Mouse (Mus musculus): Measurements from ENCODE around the gene Atp8b3.

The Atp8b3 gene

DNA sequence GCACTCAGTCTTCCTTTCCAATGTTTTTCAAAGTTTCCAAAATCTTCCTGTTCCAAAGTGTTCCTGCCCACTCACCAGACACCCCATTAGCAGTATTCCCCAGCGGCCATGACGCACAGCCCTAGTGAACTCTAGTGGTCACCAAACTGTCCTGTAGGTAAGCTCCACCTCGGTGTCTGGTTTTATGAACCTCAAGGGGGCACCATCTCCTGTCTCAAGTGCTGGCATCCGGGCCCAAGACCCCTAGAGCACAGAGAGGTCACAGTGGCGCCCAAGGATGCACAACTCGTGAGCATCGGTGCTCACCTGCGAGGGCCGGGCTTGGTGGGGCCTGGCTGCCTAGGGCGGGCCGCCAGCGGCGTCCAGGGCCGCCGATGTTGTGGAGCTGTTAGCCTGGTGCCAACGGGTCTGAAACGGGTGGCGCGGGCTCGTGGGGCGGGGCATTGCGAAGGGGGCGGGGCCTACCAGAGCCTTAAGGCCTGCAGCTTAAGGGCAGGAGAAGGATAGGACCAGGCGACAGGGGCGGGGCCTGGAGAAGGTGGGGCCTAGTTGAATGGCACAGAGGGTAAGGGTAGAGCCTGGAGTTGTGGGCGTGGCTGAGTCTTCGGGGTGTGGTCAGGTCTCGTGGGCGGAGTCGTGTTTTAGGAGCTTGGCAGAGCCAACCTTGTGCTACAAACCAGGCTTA is at the start of gene Atp8b3:
Gene Atp8b3, minus strand, starts transcription at position 415 of the 685 bp plus-strand sequence.
- peak; percentile 100 for DNase-seq (ENCODE audit: low read depth)

DNA sequence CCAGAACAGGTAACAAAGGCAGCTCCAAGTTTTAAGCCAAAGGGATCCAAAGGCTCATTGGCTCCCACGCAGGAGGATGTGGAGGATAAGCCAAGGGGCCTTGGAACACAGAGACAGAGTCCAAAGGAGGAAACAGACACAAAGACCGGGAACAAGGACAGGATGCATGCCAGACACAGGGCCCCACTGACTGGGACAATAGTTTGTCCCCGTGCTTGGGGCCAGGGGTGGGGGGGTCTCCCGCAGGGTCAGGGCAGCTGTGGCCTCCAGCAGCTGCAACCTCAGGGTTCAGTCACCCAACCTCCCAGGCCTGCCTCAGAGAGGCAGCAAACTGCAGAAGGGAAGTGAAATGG is 48.4 kb upstream of the Atp8b3 start:
- no peak for DNase-seq (ENCODE audit: low read depth)

DNA sequence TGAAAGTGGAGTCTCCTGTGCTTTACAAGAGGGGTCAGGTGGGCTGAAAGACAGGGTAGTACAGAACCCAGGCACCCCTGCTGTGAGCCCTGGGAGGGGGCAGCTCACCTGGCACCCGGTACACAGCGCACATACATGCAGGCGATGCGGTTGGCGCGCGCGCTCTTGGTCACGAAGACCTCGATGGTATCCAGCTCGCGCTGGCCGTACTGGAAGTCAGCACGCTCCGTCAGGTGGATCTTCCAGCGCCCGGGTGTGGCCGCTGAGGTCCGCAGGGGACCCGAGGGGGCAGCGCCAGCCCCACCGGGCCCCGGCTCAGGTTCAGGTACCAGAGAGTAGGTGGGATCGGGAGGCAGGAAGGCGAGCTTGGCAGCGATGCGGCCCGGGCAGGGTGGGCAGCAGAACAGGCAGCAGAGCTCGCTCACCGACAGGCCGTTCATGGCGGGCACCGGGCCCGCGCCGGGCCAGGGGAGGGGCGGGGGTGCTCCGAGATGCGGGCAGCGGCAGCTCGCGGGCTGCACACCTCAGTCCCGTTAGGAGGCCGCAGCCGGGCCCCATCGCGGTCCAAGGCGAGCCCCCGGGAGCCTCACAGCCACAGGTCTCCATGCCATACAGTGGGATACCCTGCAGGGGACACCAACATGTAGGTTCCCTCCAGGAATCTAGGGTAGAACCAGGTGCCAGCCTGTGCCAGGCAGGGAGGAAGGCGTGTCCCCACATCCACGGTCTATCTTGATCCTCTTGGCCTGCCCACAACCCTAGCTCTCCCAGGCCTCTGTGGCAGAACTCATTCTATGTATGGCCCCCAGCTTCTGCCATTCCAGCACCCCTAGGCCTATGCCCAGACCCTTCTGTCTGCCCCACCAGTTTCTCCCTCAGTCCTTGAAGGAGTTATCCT is 47.7 kb upstream of the Atp8b3 start:
- DNase-seq (ENCODE audit: low read depth): no peak

GRCm38 (mm10) chr10:80585581-80585980 is 46.7 kb upstream of the Atp8b3 start:
- no peak for DNase-seq (ENCODE audit: low read depth)

DNA sequence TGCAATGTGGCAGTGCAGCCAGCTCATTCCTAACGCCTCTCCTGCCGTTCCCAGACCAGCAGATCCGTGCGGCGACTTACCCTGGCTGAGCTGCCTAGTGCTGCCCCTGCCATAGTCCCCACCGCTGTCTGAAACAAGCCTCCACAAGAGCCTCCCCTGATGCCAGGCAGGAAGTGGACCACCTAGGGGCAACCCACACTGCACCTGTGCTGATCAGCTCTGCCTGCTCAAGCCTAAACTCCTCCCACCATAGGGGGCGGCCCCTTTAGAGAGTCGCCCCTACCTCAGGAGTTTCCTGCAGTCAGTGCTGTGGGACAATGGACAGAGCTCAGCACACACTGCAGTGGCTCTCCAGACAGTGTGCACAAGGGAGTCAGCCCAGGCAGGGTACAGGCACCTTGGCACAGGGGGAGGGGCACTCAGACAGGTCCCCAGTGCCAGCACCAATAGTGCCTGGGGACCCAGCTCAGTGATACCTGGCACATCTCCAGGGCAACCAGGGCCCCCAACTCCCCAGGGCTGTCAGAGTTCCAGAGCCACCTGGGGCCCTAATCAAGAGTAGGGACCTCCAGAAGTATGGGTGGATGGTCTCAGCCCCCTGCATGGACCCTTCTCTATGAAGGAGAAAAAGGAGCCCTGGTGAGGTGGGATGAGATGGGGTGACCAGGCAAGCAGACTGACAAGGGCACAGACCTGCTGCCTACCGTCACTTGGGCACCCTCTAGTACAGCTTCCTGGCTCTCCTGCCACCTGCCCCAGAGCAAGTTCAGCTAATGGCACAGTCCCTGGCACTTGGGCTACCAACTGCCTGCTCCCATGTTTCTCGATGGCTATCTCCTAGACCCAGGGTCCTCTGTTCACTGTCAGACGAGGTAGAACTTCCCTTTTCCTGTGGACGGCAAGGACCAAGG is 46.0 kb upstream of the Atp8b3 start:
- no peak for DNase-seq (ENCODE audit: low read depth)

DNA sequence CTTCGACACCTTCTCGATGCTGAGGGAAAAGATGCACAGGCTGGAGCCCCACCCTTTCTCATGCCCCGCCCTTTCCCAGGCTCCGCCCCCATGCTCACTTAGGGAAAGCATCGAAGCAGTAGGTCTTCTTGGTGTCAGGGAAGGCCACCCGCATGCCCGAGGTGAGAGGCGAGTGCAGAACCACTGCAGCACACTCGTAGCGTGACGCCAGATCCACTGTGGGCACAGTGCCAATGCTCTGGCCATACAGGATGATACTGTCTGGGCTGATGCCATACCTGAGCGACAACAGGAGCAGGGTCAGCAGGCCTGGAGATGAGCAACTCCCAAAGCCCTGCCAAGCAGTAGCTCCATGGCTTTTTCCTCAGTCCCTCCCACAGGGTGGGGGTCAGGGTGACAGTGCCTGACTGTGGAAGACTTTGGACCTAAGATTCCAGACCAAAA is 45.1 kb upstream of the Atp8b3 start:
- no peak for DNase-seq (ENCODE audit: low read depth)

GRCm38 (mm10) chr10:80583047-80583446 is 44.1 kb upstream of the Atp8b3 start:
- no peak for DNase-seq (ENCODE audit: low read depth)

DNA sequence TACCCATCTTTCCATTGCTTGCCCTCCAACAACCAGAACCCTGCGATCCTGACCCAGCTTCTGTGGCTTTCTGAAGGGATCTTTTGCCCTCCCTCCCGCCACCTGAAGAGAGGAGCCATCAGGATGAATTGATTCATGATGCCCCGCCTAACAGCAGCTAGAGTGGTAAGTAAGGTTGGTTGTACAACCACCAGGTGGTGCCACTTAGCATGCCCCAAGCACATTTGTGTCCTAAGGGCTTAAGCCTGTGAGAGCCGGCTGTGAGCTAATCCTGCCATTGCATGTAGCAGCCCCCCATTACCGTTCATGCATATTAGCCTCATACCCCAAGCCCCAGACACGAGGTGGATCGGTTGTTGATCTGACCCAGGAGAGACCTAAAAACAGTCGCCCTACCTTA is 40.0 kb upstream of the Atp8b3 start:
- peak; percentile 97 for DNase-seq (ENCODE audit: low read depth)

DNA sequence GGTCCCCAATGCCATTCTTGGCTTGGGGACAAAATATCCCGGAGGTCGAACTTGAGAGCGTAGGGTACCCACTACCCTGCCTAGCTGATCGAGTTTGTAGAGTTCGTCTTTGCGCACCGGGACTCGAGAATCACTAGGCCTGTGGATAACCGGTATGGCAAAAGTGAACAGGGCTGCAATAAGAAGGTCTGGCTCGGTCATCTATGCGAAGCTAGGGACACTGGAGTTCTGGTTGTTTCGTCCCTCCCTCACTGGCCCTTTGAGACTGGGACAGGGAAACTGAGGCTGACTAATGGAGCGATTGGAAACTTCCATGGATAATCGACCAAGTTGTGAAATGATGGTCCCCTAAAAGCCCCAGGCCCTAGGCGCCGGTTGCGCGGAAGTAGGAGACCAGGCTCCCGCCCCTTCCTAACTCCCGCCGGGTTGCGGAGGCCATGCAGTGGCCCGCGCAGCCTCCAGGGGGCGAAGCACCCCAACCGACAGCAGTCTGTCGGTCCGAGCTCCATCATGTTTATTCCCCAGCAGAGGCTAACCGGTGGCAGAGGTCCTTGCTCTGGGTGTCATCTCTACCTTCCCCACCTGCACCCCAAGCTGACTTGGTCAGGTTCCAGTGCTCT is 39.3 kb upstream of the Atp8b3 start:
- peak; percentile 93 for DNase-seq (ENCODE audit: low read depth)

DNA sequence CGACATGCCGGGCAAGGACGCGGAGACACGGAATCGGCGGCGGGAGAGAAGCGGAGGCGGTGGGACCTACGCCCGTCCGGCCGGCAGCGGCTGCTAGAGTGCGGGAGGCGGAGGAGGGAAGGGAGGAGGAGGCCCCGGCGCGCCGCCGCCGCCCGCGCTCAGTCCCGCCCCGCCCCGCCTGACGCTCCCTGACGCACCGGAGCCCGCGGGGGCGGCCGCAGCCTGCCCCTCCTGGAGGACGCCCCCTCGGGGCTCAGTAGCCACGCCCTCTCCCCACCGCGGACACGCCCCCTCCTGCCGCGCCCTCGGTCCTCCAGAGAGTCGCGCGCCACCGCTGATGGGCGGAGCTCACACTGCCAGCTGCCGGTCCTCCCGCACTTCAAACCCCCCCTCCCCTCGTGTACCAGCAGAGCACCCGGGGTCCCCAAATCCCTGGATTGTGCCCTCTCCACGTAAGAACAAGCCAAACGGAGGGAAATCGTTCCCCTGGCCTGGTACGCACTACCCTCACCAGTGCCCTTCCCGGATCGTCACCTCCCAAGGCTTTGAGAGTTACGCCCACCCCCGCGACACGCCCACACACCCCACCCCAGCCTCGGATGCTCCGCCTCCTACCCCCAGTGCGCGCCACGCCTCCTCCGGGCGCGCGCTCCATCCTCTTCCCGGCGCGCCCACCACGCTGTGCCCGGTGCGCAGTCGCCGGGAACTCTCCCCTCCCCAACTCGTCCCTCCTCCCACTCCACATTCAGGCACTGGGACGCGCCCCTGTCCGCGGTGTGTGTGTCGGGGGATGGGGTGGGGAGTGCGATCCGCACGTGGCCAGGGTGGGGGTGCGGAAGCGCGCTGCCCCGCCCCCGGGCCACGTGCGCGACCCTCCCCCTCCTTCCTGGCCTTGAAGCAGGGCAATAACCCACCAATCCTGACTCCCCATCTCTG is 38.5 kb upstream of the Atp8b3 start, which contains the start of gene Klf16:
Gene Klf16, minus strand, starts transcription at position 127 of the 936 bp plus-strand sequence.
- peak; percentile 98 for DNase-seq (ENCODE audit: low read depth)

GRCm38 (mm10) chr10:80576351-80577194 is 37.6 kb upstream of the Atp8b3 start:
- DNase-seq (ENCODE audit: low read depth): peak; percentile 56

GRCm38 (mm10) chr10:80575925-80576324 is 37.0 kb upstream of the Atp8b3 start:
- DNase-seq (ENCODE audit: low read depth): no peak

- DNase-seq (ENCODE audit: low read depth): no peak
Measured at GRCm38 (mm10) chr10:80574896-80575295, 36.0 kb upstream of the Atp8b3 start.

DNA sequence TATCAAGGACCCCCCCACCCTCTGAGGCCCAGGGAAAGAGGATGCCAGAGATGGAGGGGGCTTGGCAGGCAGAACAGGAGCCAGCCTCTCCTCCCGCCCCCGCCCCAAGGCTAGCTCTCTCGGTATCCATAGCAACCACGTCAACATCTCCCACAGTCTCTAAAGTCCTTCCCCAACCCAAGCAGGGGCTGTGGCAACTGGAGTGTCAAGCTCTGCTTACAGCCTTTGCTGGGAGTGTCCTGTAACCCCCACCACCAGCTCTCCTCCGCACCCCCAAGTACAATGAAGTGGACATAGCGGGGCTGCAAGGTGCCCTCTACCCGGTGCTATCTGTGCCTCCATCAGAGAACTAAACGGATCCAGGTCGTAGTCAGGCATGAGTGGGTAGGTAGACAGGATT is 35.0 kb upstream of the Atp8b3 start:
- no peak for DNase-seq (ENCODE audit: low read depth)

DNA sequence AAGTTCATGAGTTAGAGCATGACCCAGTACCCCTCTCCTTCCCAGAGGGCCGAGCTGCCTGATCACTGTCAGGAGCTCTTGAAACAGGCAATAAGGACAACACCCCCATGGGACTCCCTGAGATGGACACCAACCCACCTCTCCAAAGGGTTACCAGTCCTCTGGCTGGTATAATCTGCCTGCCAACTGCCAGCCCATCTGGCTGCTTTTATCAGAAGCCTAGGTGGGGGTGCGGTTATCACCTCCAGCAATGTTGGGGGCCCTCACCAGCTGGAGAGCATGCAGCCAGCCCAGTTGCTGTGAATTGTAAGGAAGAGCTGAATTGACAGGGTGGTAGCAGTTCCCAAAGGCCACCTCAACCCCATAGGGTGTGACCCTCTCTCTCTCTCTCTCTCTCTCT is 33.6 kb upstream of the Atp8b3 start:
- DNase-seq (ENCODE audit: low read depth): no peak

DNA sequence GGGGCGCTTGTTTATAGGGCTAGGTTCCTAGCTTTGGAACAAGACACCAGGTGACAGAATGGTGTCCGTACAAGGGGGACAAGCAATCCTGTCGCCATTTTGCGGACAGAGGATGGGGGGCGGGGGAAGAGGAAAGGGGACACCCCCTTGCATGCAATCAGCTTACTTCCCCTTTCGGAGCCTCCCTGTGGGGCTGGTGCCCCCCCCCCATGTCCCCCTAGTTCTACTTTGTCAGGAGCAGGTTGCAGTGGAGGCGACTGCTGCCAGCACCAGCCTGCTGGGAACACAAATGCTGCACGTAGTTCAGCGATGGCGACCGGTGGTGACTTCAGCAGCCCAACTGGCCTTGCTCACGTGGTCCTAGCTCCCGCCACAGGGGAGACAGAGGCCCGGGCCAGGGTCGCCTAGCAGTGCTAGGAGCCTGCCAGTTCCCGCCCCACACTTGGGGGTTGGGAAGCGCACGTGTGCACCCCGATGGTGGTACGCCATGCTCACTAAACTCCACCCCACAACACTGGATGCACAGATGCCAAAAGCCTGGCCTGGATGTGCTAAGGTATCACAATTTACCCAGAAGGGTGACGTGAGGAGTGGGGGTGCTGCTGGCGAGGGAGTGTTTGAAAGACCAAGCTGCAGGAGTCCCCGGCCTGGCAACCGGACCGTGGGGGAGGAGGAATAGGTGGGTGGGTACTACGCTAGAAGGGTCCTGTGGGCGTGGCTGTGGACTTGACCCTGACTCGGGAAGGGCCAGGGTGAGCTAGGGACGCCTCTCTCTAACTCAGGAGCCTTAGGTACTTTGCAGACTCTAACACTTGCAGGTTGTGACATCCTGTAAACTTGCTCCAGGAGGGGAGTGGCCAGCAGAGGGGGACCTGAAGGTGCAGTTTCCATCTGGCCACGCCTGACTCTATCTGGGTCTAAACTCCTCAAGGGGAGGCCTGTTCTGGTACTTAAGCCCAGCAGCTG is 32.2 kb upstream of the Atp8b3 start:
- DNase-seq (ENCODE audit: low read depth): no peak

GRCm38 (mm10) chr10:80570419-80570818 is 31.5 kb upstream of the Atp8b3 start:
- DNase-seq (ENCODE audit: low read depth): no peak

GRCm38 (mm10) chr10:80569664-80570066 is 30.7 kb upstream of the Atp8b3 start:
- peak; percentile 85 for DNase-seq (ENCODE audit: low read depth)

All from 416B (cell line).